Mouse (Mus musculus) C2C12 (cell line): ENCODE measurements around the gene Acbd5.

Experiments
- CTCF ChIP-seq: IDR thresholded peaks from one replicate; pipeline ENCODE4 v1.5.1; 2011; ENCODE audit not compliant: control insufficient read depth, insufficient read depth, insufficient read length
- MAX ChIP-seq: IDR thresholded peaks from one replicate; pipeline ENCODE4 v1.6.1; 2011; ENCODE audit warnings: mild to moderate bottlenecking, control low read depth
- MYOD1 ChIP-seq: IDR thresholded peaks from one replicate; pipeline ENCODE4 v1.6.1; 2011; ENCODE audit warnings: low read depth; ENCODE audit not compliant: control insufficient read depth, insufficient read length

GRCm38 (mm10) chr2:23155199-23155621 is 87.2 kb downstream of the Acbd5 start:
- TF ChIP-seq CTCF = no peak
- no peak for TF ChIP-seq MAX
- no peak for TF ChIP-seq MYOD1
